Mouse (Mus musculus) liver, embryonic 15.5 days (tissue): ENCODE measurements around the gene Akt1. TPM values are rescaled to one million over a fixed set of nuclear protein-coding genes. Genes with fewer than 3 reads are reported as not detected.

Experiments
- ATAC-seq: fragments of 200-750 bp; cut with Nextera tagmentation; 2 replicates; pipeline ENCODE4 v1.8.0; 2017; ENCODE audit warnings: moderate number of reproducible peaks, mild to moderate bottlenecking, moderate library complexity; ENCODE audit not compliant: insufficient read depth
- H3K27ac ChIP-seq: fragments of 300-500 bp; sonication (generic); replicated peaks from 2 replicates; pipeline ENCODE4 v1.5.1; 2015; ENCODE audit warnings: mild to moderate bottlenecking, inconsistent platforms
- H3K27me3 ChIP-seq: fragments of 300-500 bp; sonication (generic); 2 replicates; pipeline ENCODE4 v1.6.1; 2015; ENCODE audit warnings: mild to moderate bottlenecking, inconsistent platforms
- H3K36me3 ChIP-seq: fragments of 300-500 bp; sonication (generic); replicated peaks from 2 replicates; pipeline ENCODE4 v1.6.1; 2015; ENCODE audit warnings: moderate library complexity, mild to moderate bottlenecking, inconsistent platforms
- H3K4me1 ChIP-seq: fragments of 300-500 bp; sonication (generic); replicated peaks from 2 replicates; pipeline ENCODE4 v1.6.1; 2015; ENCODE audit warnings: inconsistent platforms
- H3K4me2 ChIP-seq: fragments of 300-500 bp; sonication (generic); 2 replicates; pipeline ENCODE4 v1.6.1; 2015; ENCODE audit warnings: moderate library complexity, mild to moderate bottlenecking, inconsistent platforms
- H3K4me3 ChIP-seq: fragments of 300-500 bp; sonication (generic); replicated peaks from 2 replicates; pipeline ENCODE4 v1.5.1; 2015; ENCODE audit warnings: mild to moderate bottlenecking, inconsistent platforms
- H3K9ac ChIP-seq: fragments of 300-500 bp; sonication (generic); 2 replicates; pipeline ENCODE4 v1.6.1; 2015; ENCODE audit warnings: moderate library complexity, mild to moderate bottlenecking, inconsistent platforms
- H3K9me3 ChIP-seq: fragments of 300-500 bp; sonication (generic); replicated peaks from 2 replicates; pipeline ENCODE4 v1.6.1; 2016; ENCODE audit warnings: inconsistent platforms
- WGBS: fragments of 180-500 bp; shearing (Covaris S2); methylation state at CpG from one replicate; pipeline ENCODE4 v1.1.7; 2015; ENCODE audit warnings: mixed read lengths; ENCODE audit not compliant: insufficient replicate concordance; 5-methylcytosine and 5-hydroxymethylcytosine counted together
- polyA plus RNA-seq: library from polyadenylated mRNA; unstranded; fragments of >200 nt; fragmentation: Nextera tagmentation; extraction: Ambion mirVana; gene quantifications from 2 replicates; pipeline ENCODE4 v1.2.1, GENCODE M21; 2015

Gene Akt1
- polyA plus RNA-seq, 1 experiment from 2014 or later = 28.4 TPM

DNA sequence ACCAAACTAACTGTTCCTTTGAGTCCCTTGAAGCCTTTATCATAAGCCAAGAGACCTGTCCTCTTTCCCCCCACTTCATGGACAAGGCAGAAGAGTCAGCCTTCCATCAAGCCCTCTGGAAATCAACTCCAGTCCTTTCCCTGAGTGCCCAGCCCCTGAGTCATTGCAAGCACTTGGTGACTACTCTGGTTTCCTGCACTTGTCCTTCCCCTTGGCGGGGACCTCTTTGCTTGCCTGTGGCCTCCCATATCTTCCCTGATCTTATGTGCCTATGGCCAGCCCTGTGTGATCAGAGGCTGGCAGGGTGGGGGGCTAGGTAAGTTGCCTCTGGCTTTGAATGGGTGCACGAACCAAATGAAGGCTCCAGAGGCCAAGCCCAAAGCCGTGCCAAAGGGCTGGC is 52.8 kb downstream of the Akt1 start:
- H3K9me3 ChIP-seq = no peaks in the 10 kb centered on the region
- H3K4me3 ChIP-seq = no peak overlapping the region
- no peak overlapping the region for H3K9ac ChIP-seq
- WGBS = 39% methylated on average over 3 of the region's 3 CpGs
- no peak overlapping the region for H3K27ac ChIP-seq
- no peaks in the 10 kb centered on the region for H3K36me3 ChIP-seq
- H3K4me1 ChIP-seq = peaks cover 57% of the 10 kb centered on the region
- ATAC-seq = no peak
- H3K4me2 ChIP-seq = no peak overlapping the region
- H3K27me3 ChIP-seq = peaks cover 38% of the 10 kb centered on the region

DNA sequence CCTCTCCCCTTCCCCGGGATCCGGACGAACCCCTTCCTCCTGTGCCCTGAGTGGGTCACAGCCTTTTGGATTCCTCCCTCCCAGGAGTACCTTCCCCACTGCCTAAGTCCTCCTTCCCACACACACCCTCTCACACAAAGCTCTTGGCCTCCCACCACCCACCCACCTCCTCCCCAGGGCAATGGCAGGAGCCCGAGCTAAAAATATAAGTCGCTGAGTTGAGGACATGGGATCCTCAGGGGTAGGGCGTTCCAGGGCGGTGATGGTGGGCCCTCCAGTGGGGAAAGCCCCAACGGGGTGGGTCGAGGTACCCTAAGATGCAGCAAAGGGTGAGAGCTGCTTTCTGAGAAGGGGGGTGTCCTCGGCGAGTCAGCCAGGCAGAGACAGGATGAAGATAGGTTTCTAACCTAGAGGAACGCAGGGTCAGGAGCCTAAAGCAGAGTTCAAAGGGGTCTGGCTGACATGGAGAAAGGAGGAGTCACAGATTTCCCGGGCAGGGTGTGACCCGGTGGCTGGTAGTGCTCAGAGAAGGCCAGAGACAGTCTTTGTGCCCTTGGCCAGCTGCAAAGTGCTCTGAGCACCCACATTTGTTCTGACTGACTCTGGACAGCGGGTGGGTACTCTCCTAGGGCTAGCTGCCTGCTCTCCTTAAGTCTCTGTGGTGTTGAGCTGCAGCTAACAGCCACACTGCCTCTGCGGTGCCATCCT is 54.2 kb downstream of the Akt1 start:
- Histone ChIP-seq H3K27ac (peak overlapping the region; percentile 69), H3K4me2 (peak overlapping the region; percentile 79), H3K4me3 (peak overlapping the region; percentile 56), H3K9me3 (no peaks in the 10 kb centered on the region), H3K9ac (peak overlapping the region; percentile 52), H3K27me3 (peaks cover 38% of the 10 kb centered on the region), H3K4me1 (peaks cover 53% of the 10 kb centered on the region), H3K36me3 (no peaks in the 10 kb centered on the region)
- no peak for ATAC-seq
- 11% methylated on average over 16 of the region's 16 CpGs for WGBS

DNA sequence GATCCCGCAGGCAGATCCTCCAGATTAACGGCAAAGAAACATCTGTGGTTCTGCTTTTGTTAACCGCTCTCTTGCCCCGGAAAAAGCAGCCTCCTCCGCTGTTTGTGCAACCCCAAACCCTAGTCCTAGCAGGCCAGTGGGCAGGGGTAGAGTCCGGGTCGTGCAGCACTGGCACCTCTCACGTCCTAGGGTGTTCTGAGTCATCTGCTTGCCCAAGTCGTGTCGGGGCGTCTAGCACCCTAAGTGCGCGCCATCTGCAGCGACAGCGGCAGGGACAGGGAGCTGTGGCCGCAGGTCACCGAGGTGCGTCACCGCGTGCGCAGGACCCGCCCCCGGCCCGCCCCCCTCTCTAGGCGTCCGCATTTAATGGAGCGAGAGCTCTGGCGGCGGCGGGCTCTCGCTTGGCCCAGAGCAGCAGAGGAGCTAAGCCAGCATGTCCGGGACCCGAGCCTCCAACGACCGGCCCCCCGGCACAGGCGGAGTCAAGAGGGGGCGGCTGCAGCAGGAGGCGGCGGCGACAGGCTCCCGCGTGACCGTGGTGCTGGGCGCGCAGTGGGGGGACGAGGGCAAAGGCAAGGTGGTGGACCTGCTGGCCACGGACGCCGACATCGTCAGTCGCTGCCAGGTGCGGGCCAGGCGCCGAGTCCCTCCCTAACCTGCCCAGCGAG is 54.9 kb downstream of the Akt1 start, which contains the start of gene Adssl1:
Gene Adssl1, plus strand, starts transcription at position 360 of the 668 bp plus-strand sequence.
- Histone ChIP-seq H3K27ac (peak within 1 kb of the TSS; percentile 69), H3K4me2 (peak within 1 kb of the TSS; percentile 79), H3K36me3 (no peaks in the 10 kb centered on the region), H3K4me3 (peak within 1 kb of the TSS; percentile 56), H3K9ac (peak within 1 kb of the TSS; percentile 52), H3K27me3 (peaks cover 38% of the 10 kb centered on the region), H3K9me3 (no peaks in the 10 kb centered on the region), H3K4me1 (peaks cover 53% of the 10 kb centered on the region)
- under 1% methylated on average over 56 of the region's 56 CpGs for WGBS
- peak; percentile 54 for ATAC-seq

DNA sequence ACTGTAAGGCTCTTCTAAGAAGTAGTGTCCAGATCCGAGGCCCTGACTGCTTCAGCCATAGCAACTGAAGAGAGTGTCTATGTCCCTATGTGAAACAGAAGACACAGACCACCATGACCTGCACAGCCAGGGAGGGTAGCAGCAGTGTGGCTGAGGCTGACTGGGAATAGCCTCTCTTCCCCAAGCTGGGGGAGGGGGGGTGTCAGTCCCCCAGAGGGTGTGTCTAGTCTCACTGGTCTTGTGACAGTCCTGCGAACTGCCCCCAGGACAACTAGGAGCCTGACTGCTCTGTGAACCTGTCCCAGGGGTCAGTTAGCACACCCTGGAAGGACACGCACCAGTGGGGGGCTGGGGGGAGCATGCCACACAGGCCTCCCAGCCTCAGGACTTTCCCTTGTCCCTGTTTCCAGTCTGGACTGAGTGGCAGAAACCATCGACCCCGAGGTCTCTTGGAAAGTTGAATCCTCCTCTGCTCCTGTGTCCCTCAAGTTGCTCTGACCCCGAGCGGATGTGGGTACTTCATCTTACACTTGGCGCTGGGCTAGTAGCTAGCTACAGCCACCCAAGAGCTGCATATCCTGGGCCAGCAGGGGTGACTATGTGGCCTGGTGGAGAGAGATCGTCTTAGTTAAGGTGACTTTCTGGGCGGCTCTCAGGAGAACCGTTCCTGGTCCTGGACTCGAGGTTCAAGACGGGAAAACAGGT is 55.6 kb downstream of the Akt1 start:
- Histone ChIP-seq H3K36me3 (no peaks in the 10 kb centered on the region), H3K9ac (0 out of 2 replicates have a peak overlapping the region, but pooled peaks have one; percentile 52), H3K27ac (peak overlapping the region; percentile 69), H3K4me1 (peaks cover 53% of the 10 kb centered on the region), H3K4me3 (peak overlapping the region; percentile 56), H3K27me3 (peaks cover 38% of the 10 kb centered on the region), H3K4me2 (peak overlapping the region; percentile 79), H3K9me3 (no peaks in the 10 kb centered on the region)
- no peak for ATAC-seq
- WGBS = 8% methylated on average over 13 of the region's 13 CpGs

DNA sequence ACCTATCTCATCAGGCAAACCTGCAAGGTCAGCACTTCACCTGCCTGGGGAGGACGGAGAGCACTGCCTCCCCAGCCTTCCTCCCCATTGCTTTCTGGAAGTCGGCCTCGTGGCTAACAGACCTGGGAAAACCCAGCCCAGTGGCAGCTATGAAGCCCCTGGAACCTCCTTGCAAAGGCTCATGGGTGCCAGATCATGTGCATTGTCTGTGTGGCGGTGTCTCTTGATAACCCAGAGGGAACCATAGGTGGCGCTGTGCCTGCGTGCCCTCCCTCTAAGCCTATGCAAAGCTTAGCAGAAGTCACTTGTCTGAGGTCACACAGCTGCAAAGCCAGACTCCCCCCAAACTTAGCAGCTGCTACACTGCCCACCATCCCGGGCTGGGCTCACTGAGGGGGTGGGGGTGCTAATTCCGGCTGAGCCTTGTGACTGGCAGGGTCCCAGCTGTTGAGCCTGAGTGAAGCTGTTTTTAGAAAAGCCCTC is 56.7 kb downstream of the Akt1 start:
- Histone ChIP-seq H3K4me1 (peaks cover 42% of the 10 kb centered on the region), H3K9me3 (no peaks in the 10 kb centered on the region), H3K4me2 (no peak overlapping the region), H3K27ac (peak overlapping the region; percentile 69; the same call in 1 of the 2 replicates), H3K9ac (0 out of 2 replicates have a peak overlapping the region, but pooled peaks have one; percentile 4), H3K4me3 (no peak overlapping the region), H3K27me3 (peaks cover 38% of the 10 kb centered on the region), H3K36me3 (0 out of 2 replicates have a peak, but pooled peaks cover under 1% of the 10 kb centered on the region)
- WGBS = 9% methylated on average over 8 of the region's 8 CpGs
- peak; percentile 19; the same call in 1 of the 2 replicates for ATAC-seq

DNA sequence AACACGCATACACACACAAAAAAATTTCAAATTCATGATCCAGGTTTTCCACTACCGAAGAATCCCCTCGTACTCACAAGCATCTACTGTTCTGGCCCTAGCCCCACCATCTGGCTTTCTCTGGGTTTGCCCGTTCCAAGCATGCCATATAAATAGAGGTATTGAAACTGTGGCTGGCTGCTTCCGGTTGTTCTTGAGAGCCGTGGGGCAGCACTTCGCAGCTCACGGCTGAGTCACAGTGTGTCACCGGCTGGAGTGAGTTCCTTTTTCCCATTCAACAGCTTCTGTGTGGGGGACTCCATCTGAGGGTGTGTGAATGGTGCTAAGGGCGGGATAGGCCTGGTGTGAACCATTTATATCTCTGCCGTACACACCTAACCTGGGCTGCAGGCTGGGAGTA is 57.5 kb downstream of the Akt1 start:
- ATAC-seq = no peak
- 39% methylated on average over 11 of the region's 11 CpGs for WGBS
- Histone ChIP-seq H3K9ac (no peak overlapping the region), H3K9me3 (no peaks in the 10 kb centered on the region), H3K4me1 (peaks cover 38% of the 10 kb centered on the region), H3K4me2 (no peak overlapping the region), H3K36me3 (peaks cover 9% of the 10 kb centered on the region; the same call in 1 of the 2 replicates), H3K4me3 (no peak overlapping the region), H3K27me3 (peaks cover 33% of the 10 kb centered on the region), H3K27ac (no peak overlapping the region)

DNA sequence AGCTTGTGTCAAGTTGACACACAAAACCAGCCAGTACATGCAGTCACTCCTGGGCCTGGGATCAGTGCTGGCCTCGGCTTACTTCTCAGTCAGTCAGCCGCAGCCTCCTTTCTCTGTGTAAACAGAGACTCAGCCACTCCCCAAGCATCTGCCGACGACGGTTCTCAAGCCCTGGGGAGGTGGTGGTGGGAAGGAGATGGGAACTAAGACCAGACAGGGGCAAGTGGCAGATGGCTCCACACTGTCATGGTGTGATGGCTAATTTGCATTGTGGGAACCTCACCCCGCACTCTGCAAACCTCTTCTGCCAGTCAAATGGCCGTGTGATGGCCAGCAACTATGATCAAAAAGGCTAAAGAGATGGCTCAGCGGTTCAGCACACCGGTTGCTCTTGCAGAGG is 58.0 kb downstream of the Akt1 start:
- Histone ChIP-seq H3K4me2 (no peak overlapping the region), H3K9ac (no peak overlapping the region), H3K4me1 (peaks cover 38% of the 10 kb centered on the region), H3K4me3 (no peak overlapping the region), H3K27me3 (peaks cover 29% of the 10 kb centered on the region), H3K27ac (no peak overlapping the region), H3K36me3 (peaks cover 12% of the 10 kb centered on the region; the same call in 1 of the 2 replicates), H3K9me3 (no peaks in the 10 kb centered on the region)
- WGBS = 55% methylated on average over 9 of the region's 9 CpGs
- ATAC-seq = no peak

DNA sequence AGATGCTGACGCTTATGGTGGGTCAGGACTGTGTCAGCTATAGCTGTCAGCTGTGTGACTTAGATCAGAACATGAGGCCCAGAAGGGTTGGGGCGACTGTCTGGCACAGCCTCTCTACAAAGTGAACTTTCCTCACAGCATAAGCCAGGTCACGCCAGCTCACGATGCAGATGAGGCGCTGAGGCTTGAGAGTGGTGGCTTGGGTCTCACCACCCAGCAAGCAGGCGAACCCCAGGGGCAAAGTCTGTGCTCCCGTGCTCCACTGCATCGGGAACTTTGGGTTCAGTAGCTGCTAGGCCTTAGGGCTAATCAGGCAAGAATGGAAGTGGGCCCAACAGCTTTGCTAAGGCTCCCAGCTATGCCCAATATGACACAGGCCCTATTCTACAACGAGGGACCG is 65.7 kb downstream of the Akt1 start:
- 72% methylated on average over 10 of the region's 10 CpGs for WGBS
- no peak overlapping the region for H3K27ac ChIP-seq
- H3K36me3 ChIP-seq = peaks cover 12% of the 10 kb centered on the region; the same call in 1 of the 2 replicates
- H3K9ac ChIP-seq = no peak overlapping the region
- H3K9me3 ChIP-seq = no peaks in the 10 kb centered on the region
- H3K4me3 ChIP-seq = no peak overlapping the region
- H3K4me2 ChIP-seq = no peak overlapping the region
- no peaks in the 10 kb centered on the region for H3K27me3 ChIP-seq
- H3K4me1 ChIP-seq = 0 out of 2 replicates have a peak, but pooled peaks cover 4% of the 10 kb centered on the region
- no peak for ATAC-seq

DNA sequence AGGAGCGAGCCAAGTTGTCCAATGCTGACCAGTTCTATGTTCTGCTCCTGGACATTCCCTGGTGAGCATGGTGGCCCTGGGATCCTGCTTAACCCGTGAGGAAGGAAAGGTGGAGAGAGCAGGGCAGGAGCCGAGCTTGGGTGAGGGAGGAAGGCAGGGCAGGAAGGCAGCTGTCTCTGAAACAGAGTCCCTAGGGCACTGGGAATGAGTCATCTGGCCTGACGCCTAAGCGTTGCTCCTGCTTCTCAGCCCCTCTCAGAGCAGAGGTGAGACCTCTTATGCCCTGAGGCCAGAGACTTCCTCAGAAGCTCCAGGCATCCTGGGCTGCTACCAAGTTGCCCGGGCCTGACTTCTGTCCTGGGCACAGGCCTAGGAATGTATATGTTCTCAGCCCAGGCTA is 67.7 kb downstream of the Akt1 start:
- Histone ChIP-seq H3K4me2 (no peak overlapping the region), H3K9me3 (no peaks in the 10 kb centered on the region), H3K36me3 (0 out of 2 replicates have a peak, but pooled peaks cover 13% of the 10 kb centered on the region), H3K4me1 (0 out of 2 replicates have a peak, but pooled peaks cover 4% of the 10 kb centered on the region), H3K4me3 (no peak overlapping the region), H3K9ac (no peak overlapping the region), H3K27me3 (no peaks in the 10 kb centered on the region), H3K27ac (no peak overlapping the region)
- ATAC-seq = no peak
- WGBS = 72% methylated on average over 6 of the region's 6 CpGs

DNA sequence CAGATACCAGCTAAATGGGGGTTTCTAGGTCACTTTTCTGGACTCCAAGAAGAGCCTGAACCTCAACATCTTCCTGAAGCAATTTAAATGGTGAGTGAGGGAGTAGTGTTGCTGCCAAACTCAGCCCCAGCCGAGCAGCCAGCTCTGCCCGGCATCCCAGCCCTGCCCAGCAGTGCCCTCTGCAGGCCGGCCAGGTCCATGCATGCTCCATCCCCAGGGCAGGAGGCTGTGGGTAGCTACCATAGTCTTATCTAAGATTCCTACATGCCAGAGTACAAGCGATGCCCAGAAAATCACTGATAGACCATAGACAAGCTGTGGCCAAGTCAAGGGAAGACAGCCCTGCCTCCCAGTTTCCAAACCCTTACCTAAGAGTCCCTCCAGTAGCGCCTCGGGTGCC is 68.9 kb downstream of the Akt1 start:
- Histone ChIP-seq H3K4me3 (no peak overlapping the region), H3K27ac (no peak overlapping the region), H3K9ac (no peak overlapping the region), H3K9me3 (no peaks in the 10 kb centered on the region), H3K27me3 (no peaks in the 10 kb centered on the region), H3K4me2 (no peak overlapping the region), H3K36me3 (0 out of 2 replicates have a peak, but pooled peaks cover 11% of the 10 kb centered on the region), H3K4me1 (0 out of 2 replicates have a peak, but pooled peaks cover 4% of the 10 kb centered on the region)
- 31% methylated on average over 6 of the region's 6 CpGs for WGBS
- ATAC-seq = peak; percentile 45; the same call in 1 of the 2 replicates
